Mouse (Mus musculus) T-cell, adult 2 months (primary cell): ENCODE results near the gene Rhobtb3.
"Not testable (repeated sequence)": the region's sequence is repeated elsewhere in the genome, so short reads cannot be mapped to it uniquely, and the experiment has no call there.

ENCODE experiments used
- DNase-seq: peaks from one replicate; pipeline ENCODE4 v3.0.0; 2022; ENCODE audit warnings: low spot score

Gene Rhobtb3

DNA sequence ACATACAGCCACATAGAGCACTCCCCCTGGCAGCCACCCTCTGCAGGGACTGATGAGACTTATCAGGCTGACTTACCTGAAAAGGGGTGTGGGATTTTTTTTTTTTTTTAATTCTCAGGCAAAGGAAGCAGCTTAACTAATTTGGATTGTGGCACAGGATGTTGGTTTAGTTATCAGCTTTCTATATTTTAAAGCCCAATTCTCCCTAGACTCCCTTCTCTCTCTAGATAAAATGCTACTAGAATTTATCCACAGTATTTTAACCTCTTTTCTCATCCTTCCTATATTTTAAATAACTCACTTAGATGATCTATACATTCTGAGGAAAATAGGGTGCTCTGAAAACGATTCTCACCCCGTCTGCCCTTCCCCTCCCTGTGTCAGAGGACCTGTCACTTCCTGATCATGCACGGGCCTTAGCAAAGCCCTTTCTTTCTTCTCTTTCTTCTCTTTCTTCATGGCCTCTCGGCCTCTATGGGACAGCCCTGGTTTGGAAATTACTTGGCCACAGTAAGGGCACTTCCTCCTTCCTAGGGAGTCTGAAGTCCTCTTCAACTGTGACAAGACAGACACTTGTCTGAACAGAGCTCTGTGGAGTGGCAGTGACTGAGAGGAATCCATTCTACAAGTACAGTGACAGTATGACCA lies 98.1 kb downstream of the Rhobtb3 start:
- DNase-seq, result no peak

DNA sequence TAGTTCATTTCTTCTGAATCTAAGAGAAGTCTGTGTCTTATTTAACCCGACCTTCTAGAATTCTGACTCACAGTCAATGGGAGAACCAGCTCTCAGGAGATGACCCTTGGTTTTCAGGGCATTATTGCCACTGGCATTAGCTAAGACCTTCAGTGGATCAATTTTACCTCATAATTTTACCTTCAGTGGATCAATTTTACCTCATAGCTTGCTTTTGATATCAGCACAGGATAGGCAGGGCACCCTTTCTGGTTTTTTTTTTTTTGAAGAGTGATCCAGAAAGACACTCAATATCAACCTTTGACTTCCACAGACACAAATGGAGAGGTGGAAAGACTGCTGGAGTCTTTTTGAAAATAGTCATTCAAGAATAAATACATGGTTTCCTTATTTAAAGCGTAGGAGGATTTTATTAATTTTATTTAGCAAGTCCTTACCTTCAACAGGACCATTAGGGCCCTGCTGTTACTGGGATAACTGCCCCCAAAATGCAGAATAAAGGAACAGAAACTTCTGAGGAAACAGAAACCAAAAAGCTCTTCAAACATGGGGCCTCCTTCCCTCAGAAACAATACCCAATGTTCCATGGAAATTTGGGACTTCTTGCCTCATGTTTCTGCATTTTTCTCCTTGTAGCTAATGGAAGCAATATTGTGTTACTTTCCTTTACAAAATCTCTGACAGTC lies 98.7 kb downstream of the Rhobtb3 start:
- no peak for DNase-seq

DNA sequence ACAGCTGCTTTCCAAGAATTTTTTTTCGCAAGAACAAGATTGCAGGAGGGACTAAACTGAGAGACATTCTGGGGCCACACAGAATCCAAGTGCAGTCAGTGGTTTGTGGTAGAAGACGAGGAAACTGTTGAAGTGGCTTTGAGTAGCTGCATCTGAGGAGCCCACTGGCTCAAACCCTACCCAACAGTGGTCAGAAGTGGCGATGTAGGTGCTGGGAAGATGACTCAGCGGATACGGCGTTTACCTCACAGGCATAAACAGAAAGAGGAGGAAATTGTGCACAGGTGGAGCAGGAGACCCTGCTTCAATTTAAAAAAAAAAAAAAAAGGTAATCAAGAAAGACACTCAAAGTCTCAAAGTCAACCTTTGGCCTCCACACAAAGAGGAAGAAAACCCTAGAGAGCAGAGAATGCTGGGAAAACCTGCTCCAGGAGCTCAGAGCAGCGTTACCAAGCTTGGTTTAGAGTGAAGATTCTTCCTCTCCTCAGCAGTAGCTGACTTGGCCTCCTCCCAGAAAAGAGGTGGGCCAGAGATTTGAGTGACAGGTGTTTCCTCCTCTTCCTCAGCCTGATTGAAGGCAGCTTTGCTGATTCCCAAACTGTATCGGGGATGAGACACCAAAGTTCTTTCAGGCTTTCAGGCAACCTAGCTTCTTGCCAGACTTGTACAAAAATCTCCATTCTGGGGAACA lies 99.6 kb downstream of the Rhobtb3 start:
- no peak for DNase-seq

DNA sequence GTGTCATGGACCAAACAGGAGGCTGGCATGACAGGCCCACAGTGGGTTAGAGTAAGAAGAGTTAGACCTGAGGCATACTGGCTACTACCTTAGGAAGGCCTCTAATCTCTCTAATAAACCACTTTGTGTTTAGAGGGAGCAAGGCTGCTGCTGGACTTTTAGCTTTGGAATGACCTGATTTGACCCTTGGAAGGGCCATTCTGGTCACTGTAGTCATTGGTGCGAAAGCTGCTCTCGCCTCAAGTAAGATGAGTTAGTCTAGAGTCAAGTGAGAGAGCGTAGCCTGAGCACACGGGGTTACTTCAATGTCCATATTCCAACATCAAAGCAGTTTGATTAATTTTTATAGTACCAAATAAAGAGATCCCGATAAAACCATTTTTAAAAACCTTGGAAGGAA lies 100.4 kb downstream of the Rhobtb3 start:
- no peak for DNase-seq

DNA sequence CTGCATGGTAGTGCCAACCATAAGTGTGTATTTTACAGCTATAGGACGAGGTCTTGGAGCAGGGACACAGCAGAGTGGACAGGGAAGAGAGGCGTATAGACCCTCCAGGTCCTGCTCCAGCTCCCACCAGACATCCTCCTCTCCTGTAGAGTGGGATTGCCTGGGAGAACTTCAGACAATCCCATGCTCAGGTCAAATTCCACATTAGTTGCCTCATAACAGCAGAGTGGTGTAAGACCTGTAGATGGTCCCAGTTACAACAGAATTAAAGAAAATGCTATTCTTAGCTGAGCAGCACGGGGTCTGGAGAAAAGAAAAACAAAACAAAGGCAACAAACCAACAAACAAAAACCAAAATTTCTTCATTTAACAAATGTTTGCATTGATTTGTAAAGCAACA lies 101.8 kb downstream of the Rhobtb3 start:
- no peak for DNase-seq

GRCm38 (mm10) chr13:75840752-75841285 lies 102.9 kb downstream of the Rhobtb3 start:
- DNase-seq, result no peak

- DNase-seq, result peak; percentile 40
These were observed 103.8 kb downstream of the Rhobtb3 start, which contains the start of gene Glrx for GRCm38 (mm10) chr13:75839719-75840481. Gene Glrx (plus strand): TSS chr13:75839868.

- DNase-seq, result no peak
These were observed 105.2 kb downstream of the Rhobtb3 start for GRCm38 (mm10) chr13:75838506-75838905.

- DNase-seq, result no peak
These were observed 108.3 kb downstream of the Rhobtb3 start for GRCm38 (mm10) chr13:75835461-75835860.

DNA sequence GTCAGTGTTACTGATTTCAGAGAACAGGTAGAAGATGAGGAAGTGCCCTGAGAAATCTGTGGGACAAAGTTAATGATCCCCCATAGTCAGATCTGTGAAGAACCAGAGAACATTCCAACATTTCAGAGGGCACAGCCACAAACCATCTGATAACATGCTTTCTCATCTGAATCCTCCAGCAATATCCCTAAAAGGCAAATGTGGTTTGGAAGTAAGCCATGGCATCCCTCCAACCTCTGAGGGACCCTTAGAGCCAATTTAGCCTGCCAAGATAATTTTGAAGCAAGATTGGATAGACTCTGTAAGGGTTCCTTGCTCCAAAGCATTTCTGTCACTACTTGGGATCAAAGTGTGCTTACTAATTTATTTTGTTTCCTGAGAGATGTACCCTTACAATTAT lies 110.2 kb downstream of the Rhobtb3 start:
- no peak for DNase-seq

DNA sequence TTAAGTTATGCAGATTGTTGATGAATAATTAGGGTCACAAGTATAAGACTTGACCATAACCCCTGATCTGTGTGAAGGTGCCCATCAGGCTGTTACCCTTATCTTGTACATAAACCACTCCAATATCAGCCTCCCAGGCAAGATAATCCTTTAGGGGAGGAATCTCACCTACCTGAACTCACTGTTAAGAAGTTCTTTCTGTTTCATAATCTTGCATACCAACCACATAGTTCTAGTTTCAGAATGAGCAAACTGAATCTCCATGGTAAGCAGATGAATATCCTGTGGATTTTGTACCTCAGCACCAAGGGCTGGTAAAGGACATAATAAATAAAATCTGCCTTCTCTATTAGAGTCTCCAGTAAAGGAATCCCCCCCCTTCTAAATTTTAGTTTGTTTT lies 111.0 kb downstream of the Rhobtb3 start:
- no peak for DNase-seq

- no peak for DNase-seq
These were observed 112.0 kb downstream of the Rhobtb3 start for GRCm38 (mm10) chr13:75831710-75832109.

- DNase-seq, result no peak
These were observed 113.0 kb downstream of the Rhobtb3 start for GRCm38 (mm10) chr13:75830708-75831107.

DNA sequence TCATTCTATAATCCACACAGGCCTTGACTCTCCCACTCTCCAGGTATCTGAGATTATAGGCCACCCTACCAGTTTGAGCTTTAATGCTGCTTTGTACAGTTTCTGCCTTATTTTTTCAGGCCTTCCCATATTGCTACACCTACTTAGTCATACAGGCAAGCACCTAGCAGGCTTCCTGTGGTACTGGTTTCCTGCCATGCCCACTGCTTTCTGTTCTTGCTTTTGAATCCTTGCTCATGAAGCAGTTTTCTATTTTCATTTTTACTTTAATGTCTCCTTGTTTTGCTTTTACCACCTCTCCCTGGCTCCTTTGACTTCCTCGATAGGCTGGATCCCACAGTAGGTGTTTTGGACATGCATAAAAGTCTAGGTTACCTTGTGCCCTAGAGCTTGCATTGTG lies 118.3 kb downstream of the Rhobtb3 start:
- peak; percentile 37 for DNase-seq

DNA sequence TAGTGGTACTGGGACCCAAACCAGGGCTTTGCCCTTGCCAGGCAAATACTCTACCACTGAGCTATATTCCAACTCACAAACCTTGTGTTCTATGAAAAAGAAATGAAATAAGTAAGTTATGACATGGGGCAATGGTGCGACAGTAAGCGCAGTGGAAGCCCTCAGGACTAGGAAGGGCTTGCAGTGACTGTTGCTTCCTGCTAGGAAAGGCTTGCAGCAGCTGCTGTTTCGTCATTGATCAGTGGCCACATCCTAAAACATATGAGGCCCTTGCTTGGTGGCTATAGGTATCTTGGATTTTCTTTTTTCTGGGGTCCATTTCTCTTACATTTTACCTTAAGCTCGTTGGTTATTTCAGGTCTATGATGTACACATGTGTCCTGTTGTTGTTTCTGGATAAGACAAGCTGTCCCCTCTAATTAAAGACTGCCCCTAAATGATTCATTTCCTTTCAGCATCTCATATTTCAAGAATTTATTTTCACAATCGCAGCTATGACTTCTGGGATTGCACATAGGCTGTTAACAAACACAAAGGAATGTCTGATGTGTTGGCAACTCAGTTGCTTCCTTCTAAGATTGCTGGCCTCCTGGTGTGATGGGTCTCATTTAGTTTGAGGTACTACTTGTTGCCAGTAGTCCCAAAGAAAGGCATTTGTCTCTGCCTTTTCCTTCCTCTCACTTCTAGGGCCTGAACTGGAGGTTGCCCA lies 119.0 kb downstream of the Rhobtb3 start:
- no peak for DNase-seq

DNA sequence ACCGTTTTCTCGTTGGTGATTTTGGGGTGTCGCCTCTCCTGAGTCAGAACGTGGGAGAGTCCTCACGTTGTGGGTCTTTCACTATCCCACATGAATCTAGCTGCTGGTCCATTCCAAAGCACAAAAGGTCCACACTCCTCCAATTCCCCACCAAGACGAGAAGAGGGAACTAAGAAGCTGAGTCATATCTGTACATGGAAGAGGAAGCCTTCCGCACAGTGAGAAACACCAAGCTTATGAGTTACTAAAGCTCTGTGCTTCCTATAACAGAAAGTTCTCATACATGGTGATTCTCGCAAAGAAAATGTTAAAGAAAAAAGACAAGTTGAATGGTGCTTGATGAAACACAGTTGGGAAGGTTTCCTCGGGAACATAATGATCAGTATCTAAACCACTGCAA lies 120.5 kb downstream of the Rhobtb3 start:
- no peak for DNase-seq

DNA sequence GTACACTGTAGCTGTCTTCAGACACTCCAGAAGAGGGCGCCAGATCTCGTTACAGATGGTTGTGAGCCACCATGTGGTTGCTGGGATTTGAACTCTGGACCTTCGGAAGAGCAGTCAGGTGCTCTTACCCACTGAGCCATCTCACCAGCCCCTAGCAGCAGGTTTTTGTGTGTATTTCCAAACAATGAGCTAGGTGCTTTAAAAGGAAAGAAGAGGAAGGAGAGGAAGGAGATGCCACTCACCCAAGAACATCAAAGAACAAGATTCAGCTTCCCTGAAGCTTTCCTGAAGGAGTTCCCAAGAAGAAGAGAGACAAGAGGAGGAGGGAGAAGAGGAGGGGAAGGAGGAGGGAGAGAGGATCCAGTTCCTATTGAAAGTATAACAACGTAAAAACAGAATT lies 121.4 kb downstream of the Rhobtb3 start:
- not testable (repeated sequence) for DNase-seq

- no peak for DNase-seq
These were observed 123.8 kb downstream of the Rhobtb3 start for GRCm38 (mm10) chr13:75819898-75820297.
